Mouse (Mus musculus): Measurements from ENCODE around the gene Hsd17b12. TPM values are rescaled to one million over a fixed set of nuclear protein-coding genes. Genes with fewer than 3 reads are reported as not detected.

Hsd17b12 gene
- total RNA-seq (2015; ENCODE audit: low replicate concordance) (10.9 and 12.6 TPM in 2 replicates), total RNA-seq (2017; ENCODE audit: low replicate concordance) (12.6 and 13.3 TPM in 2 replicates)

DNA sequence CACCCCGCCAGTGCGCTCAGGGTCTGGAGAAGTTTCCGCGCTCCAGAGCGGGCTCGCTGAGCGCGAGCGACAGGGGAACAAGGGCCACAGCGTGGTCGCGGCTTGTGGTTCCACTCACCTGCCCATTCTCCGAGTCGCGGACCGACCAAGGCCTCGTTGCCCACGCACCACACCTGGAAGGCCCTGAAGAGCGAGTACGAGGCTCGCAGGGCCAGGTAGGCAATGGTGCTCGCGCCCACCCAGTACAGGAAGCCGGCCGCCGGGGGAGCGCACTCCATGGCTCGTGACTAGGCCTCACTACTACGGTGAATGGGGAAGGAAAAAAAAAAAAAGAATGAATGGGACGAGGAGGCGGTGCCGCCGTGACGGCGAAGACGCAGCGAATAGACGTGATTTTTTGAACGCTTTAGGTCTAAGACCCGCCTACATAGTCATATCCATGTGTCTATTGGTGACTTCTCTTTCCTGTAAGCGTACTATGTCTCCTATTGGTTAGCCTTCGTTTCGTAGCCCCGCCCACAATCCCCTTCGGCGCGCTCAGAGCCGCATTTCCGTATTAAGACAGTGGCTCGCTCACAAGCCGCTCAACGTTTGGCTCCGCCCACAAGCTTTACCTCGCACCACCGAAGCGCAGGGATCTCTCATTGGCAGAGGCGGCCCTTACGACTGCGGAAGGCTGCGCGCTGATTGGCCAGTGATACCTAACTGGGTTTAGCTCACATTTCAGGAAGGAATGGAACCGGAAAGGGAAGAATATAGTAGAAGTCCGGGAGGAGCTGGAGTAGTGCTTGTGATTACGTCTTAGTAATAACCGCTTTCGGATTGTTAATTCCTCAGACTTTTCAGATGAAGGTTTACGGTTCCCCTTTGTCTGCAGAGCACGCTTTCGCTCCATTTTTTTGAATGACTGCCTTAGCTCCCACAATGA, at the start of gene Hsd17b12:
TSS of gene Hsd17b12 (minus strand) at position 373 of the 928 bp plus-strand sequence.
- ATAC-seq (replicated peaks; ENCODE audit: low FRiP score, poor library complexity, severe bottlenecking) = peak; percentile 98

DNA sequence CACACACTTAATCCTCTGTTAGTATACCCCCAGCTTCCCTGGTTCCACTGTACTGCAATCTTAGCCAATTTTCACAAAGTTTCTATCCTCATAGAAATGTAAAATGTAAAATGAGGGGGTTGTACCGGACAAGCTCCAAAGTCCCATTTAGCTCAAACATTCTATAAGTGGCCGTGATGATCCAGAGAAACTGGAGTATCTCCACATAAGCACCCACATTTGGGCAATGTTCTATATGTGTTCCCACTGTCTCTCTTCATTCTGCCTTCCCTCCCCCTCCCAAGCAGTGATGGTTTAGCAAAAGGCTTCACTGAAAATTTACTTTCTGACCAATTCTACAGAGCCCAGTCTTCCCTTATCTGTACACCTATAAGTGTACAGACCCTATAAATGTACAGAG, 27.1 kb upstream of the Hsd17b12 start:
- no peak for ATAC-seq (replicated peaks; ENCODE audit: low FRiP score, poor library complexity, severe bottlenecking)

DNA sequence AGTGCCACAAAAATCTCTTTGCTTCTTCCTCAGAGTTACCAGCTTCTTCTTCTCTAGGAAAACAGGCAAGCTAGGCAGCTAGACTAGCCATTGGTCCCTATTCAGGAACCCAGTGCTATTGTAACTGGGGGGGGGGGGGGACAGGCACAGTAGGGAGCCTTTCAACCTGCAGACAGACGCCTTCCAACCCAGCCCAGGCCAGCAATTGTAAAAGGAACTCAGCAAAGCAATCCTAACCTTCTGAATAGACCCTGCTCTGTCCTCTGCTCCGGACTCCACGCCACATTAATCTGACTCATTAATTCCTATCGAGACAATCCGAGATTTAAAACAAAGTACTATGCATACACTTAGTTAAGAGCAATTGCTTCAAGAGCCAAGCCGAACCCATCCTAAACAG, 26.4 kb upstream of the Hsd17b12 start:
- ATAC-seq (replicated peaks; ENCODE audit: low FRiP score, poor library complexity, severe bottlenecking) = no peak

DNA sequence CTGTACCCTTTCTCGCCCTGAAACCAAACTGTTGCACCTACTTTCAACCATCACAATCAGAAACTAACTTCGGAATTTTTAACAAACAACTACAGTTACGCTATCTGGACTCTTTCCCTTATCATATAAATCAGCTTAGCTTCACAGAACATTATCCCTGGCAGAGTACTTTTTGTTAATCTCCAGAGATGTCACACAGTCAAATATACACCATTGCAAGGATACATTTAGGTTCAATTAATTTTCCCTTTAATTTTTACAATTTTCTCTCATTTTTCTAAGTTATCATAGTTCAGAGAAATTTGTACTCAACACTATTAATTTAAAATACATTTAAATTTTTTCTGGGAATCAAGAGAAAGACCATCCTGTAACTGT, 21.3 kb upstream of the Hsd17b12 start:
- ATAC-seq (replicated peaks; ENCODE audit: low FRiP score, poor library complexity, severe bottlenecking) = 0 out of 2 replicates have a peak, but pooled peaks have one; percentile 23

DNA sequence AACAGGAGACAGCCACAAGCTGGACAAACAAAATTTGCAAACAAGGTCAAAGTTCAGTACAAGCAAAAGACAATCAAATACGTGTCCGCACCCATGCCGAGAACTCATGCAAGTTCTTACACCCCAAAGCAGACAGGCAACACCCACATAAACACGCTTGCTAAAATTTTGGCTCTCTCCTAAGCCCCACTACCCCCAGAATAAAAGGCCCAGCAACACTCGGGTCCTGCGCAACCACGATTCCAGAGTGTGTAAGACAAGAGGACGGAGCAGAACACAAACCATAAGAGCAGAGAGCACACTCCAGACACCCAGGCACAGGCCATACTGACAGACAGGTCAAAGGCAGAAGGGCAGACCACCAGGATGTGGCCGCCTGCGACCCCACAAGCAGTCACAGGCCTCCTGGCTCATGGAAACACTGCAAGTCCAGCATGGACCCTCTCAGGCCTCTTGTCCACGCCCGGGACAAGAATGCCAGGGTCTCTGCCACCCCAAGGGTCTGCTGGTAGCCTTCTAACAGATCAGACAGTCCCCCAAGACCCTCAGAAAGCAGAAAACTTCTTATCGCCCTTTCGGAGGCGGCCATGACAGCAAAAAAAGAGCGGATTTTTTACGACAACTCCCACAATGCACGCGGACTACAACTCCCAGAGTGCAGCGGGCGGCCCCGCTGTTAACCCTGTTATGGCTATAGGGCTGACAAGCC, 20.7 kb upstream of the Hsd17b12 start:
- ATAC-seq (replicated peaks; ENCODE audit: low FRiP score, poor library complexity, severe bottlenecking) = peak; percentile 91

DNA sequence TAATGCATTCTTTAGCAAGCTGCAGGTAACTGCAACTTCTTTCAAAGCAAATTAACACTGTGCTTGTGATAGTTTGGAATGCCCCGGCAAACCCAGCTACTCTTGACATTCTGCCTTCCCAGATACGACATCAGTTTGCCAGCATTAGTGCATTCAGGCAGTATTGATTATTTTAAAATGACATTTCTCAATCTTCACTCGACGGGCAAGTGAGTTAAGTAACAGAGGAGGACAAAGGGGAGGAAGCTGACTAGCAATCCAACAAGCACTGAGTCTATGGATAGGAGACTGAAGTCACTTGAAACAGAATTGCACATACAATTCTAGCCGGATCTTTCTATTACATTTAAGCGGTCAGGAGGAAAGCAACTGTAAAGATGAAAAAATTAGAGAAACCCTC, 19.5 kb upstream of the Hsd17b12 start:
- ATAC-seq (replicated peaks; ENCODE audit: low FRiP score, poor library complexity, severe bottlenecking) = no peak

DNA sequence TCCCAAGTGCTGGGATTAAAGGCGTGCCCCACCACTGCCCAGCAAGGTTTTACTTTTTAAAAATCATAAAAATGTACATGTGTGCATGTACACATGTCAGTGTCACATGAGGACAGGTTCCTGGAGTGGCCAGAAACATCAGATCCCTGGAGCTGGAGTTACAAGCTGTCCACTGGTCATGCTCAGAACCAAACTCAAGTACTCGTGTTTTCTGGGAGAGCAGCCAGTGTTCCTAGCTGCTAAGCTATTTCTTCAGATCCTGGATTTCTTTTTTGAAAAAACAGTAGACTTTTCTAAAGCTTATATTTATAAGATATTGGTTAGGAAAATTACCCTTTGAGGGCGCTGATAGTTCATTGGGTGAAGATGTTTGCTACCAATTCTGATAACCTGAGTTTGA, 18.6 kb upstream of the Hsd17b12 start:
- no peak for ATAC-seq (replicated peaks; ENCODE audit: low FRiP score, poor library complexity, severe bottlenecking)

DNA sequence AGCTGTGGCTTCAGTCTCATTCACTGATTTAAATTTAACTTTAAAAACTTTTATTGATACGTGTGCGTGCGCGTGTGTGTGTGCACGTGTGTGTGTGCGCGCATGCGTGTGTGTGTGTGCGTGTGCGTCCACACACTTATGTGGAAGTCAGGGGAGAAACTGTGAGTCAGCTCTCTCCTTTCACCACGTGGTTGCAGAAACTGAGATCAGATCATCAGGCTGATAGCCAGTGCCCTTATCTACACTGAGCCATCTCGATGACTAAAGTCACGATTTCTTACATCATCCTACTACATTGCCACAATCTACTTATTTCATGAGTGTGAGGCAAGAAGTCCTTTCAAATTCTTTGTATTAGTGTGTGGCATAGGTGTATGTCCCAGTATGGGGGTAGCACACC, 15.8 kb upstream of the Hsd17b12 start:
- no peak for ATAC-seq (replicated peaks; ENCODE audit: low FRiP score, poor library complexity, severe bottlenecking)

DNA sequence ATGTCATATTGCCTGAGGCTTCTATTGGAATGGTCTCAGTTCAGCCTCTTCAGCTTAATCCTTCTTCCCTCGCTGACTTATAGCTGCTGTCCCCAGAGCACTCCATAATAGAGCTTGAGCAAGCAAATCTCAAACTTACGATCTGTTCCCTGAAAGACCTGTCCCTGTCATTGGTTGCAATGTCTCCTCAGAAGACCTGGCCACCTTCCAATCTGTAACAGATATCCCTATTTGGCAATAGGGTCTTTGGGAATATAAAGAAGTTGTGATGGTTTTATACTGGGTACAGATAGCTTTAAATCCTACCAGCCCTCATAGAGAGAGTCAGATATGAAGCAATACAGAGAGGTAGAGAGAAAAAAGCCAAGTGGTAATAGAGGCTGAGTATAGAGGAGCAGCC, 5.4 kb upstream of the Hsd17b12 start:
- ATAC-seq (replicated peaks; ENCODE audit: low FRiP score, poor library complexity, severe bottlenecking) = no peak

DNA sequence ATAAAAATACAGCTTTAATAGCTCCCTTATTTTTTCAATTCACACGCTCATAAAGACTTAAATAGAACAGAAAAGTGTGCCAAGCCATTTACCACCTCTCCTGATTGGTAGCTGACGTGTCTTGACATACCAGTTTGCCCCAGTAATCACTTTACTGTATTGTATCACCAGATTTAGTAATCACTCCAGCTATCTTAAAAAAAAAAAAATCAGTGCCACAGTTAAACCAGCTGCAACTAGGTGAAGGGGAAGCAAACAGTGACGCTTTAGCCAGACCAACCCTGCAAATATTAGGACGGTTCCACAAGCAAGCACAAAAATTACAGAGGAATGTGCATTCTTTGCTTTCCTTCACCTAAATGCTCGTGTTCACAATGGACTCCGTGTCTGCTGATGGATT, 4.4 kb upstream of the Hsd17b12 start:
- no peak for ATAC-seq (replicated peaks; ENCODE audit: low FRiP score, poor library complexity, severe bottlenecking)

DNA sequence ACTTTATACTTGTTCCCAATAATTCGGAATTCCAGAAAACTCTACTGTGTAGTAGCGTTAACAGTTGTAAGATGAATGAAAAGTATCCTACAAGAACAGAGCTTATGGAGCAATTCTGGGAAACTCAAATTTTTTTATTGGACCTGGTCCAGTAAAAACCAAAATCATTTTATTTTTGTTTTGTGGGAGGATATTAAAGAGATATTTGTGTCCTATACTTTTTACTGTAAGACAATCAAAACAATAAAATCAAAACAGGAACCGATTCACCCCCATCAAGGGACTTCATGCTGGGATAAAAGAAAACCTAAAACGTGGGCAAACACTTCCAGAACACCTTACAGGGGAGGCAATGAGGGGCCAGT, 738 bp upstream of the Hsd17b12 start:
- ATAC-seq (replicated peaks; ENCODE audit: low FRiP score, poor library complexity, severe bottlenecking) = no peak

DNA sequence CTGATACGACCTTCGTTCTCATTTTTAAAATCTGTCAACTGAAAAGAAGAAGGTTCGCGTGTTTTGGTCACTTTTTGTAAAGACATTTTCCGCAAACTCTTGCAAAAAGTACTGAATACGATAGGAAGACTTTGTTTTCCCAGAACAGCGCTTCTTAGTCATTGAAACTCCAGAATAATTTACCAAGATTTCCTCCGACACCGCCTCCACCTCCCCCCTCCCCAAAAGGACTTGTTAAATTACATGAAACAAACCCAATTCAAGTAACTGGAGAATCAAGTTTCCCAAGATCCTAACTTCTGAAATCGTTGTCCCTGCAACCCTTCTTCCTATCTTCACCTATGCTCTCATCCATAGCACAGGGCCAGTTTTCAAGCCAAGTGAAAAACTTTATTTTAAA, 713 bp downstream of the Hsd17b12 start:
- no peak for ATAC-seq (replicated peaks; ENCODE audit: low FRiP score, poor library complexity, severe bottlenecking)

DNA sequence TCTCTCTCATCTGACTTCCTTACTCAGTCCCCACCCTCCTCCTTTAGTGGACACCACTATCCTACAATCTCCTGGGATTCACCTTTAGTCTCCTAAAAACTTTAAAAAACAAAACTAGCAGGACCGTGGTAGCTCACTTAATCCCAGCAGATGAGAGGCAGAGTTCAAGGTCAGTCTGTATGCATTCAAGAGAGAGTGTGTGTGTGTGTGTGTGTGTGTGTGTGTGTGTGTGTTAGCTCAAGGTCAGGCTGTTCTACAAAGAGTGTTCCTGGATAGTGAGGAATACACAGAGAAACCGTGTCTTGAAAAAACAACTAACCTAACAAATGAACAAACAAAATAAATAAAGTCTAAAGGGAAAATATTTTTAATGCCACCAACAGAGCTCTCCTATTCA, 12.6 kb downstream of the Hsd17b12 start:
- no peak for ATAC-seq (replicated peaks; ENCODE audit: low FRiP score, poor library complexity, severe bottlenecking)

DNA sequence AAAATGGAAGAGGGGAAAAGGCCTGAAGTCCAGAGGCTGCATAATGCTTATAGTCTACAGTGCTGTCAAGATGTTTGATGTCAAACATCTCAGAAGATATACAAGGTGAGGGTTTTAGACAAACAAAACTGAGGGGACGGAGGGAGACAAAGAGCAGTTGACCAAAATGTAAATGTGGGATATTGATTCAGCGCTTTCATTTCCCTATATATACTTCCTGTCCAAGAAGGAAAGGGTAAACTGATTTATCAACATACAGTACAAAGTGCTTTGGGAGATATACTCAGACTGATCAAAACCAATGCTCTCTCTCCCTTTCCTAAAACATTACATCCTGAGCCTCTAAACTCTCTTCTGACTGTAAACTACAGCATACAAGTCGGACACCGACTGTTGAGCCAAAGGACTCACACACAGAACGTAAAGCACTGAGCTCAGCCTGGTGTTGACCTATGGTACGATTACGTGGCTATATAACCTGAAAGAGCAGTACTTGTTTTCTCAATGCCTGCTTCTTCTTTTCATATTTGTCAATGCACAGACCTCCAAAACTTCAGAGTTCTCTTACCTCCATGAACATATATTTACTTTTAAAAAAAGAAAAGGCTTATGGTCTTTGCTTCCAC, 13.1 kb downstream of the Hsd17b12 start:
- no peak for ATAC-seq (replicated peaks; ENCODE audit: low FRiP score, poor library complexity, severe bottlenecking)

DNA sequence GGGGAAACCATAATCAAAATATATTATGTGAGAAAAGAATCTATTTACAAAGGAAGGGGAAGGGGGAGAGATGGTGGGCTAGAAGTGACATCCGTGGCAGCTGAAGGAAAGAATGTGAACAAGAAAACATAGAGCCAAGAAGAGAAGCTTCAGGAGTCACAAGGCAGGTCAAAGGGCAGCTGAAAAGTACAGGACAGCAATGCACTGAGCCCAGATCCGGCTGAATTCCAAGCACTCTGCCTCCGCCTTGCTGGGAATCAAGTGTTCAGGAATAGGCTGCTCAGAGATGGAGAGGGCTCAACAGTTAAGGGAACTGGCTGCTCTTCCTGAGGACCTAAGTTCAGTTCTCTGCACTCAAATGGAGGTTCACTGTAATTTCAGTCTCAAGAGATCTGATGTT, 16.5 kb downstream of the Hsd17b12 start:
- no peak for ATAC-seq (replicated peaks; ENCODE audit: low FRiP score, poor library complexity, severe bottlenecking)

DNA sequence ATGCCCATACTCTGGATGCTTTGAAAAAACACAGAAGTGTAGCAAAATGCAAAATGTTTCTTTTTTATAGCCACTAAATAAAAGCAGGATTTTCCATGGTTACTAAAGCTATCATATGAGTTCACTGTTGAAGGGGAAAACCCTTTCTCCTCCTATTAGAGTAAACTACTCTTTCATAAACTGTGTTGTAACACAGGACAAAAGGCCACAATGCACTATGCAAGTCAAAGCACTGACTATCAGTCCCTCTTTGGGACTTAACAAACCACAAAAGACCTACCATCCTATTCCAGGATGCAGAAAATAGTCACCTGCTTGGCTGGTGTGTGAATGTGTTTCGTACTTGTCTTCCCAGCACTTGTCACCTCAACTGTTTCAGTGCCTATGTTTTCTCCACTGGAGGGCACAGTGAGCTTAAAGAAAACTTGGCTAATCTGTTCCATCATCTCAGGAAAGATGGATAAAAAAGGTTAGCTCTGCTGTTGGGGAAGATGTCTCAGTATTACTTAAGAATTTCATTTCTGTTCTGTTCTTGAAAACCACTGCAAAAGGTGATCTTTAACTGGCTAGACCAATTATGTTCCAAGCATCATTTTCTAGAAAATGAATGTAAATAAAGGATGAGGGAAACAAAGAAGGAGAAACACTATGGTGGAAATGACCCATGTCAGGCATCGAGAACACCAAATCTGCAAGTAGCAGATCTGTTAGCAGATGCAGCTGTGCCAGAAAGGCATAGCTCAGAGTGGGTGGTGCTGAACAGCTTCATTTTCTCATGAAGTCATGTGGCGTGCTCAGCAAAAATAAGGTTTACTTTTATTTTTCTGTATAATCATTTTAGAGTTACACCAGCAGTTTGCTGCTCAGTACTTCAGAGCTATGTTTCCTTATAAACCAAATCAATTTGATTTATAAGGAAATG, 19.0 kb downstream of the Hsd17b12 start:
- ATAC-seq (replicated peaks; ENCODE audit: low FRiP score, poor library complexity, severe bottlenecking) = no peak

DNA sequence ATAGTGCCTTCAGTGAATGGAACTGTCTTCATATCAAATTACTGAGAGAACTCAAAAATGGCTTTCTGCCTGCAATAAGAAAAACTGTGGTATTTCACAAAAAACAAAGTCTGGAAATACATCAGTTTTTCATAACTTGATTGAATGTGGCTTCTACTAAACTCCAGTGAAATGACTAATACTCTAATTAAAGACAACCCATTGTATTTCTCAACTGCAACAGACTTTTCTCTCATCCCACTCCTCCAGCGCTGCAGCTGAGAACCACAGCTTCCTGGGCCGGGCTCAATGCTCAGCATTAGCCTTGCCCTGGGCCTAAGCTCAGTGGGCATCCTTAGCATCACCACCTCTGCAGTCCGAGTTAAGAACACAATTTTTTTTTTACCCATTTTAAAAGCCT, 20.9 kb downstream of the Hsd17b12 start:
- ATAC-seq (replicated peaks; ENCODE audit: low FRiP score, poor library complexity, severe bottlenecking) = no peak

DNA sequence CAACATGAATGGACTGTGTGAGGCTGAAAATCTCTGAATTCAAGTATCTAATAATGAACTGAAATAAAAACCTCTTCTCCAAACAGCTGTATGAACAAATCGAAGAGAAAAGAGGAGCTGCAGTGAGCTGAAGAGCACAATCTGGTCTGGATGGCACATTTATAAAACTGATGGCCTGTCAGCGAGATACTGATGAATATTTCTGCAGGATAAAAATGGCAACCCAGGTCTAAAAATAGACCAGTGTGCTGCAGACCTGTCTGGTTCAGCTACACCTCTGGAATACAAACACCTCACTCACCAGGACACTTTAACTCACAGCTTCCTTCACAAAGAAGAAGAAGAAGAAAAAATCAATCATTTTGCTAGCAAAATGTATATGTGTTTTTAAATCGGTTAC, 29.3 kb downstream of the Hsd17b12 start:
- ATAC-seq (replicated peaks; ENCODE audit: low FRiP score, poor library complexity, severe bottlenecking) = no peak

DNA sequence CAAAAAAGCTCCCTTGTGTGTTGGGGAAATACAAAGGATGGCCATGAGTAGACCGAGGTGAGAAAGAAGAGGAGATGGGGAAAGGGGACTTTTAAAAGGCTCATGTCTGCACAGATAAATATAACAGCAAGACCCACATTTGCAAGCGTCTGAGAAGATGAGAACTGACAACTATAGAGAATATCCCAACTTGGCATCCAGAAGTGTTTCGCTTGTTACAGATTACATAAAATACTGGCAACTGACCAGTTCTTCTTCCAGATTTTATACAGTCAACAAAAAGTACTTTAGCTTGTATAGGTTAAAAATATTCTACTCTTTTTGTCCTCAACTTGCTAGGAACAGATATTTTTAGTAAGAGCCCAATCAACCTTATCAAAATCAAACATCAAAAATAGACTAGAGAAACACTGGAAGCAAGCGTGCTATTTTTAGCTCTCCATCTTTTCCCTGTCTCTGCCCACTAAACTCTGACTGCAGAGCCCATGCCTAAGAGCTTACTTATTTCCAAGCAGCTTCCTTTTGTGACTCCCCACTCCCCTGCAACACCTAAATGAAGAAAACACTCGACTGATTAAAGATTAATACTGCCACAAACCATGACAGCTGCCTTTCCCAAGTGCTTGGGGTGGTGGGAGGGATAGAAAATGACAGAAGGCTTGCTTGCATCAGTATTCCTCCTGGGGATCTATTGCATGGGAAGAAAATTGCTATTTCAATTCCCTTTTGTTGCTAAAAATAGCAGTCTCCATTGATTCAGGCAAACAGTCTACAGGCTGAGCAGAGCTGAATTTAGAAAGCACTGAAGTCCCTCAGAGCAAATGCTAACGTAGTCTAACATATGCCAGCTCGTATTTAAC, 35.4 kb downstream of the Hsd17b12 start:
- ATAC-seq (replicated peaks; ENCODE audit: low FRiP score, poor library complexity, severe bottlenecking) = no peak

Measured in erythroid progenitor cell, adult 5-6 weeks (primary cell).